Mouse (Mus musculus): ENCODE data around the gene Aip. TPM values are rescaled to one million over a fixed set of nuclear protein-coding genes. Genes with fewer than 3 reads are reported as not detected.

The Aip gene
- total and polyA plus RNA-seq, 3 experiments, result 22.3 to 86.6 (median 39.9) TPM

GRCm38 (mm10) chr19:4145936-4146335, 20.3 kb upstream of the Aip start:
- no peak for DNase-seq (ENCODE audit: low spot score)
- ATAC-seq (ENCODE audit: extremely low read depth, insufficient number of reproducible peaks, low FRiP score, poor library complexity, severe bottlenecking), result no peak
- Histone ChIP-seq H3K9me3 (replicated peaks) (no peaks in the 10 kb centered on the region), H3K36me3 (replicated peaks) (peaks cover 19% of the 10 kb centered on the region), H3K4me1 (ENCODE audit: insufficient read depth, low read depth, low read length) (peaks cover 42% of the 10 kb centered on the region), H3K4me3 (ENCODE audit: low read depth, low read length) (no peak overlapping the region), H3K27me3 (ENCODE audit: insufficient read depth, low read length) (peaks cover 27% of the 10 kb centered on the region)
- TF ChIP-seq GATA1 (IDR thresholded peaks at IDR 0.05; ENCODE audit: borderline replicate concordance, low read length), result no peak
- no peak for TF ChIP-seq TAL1 (conservative IDR thresholded peaks at IDR 0.05; ENCODE audit: low read depth, low read length)
- no peak for TF ChIP-seq CTCF (IDR thresholded peaks at IDR 0.05; ENCODE audit: low read depth, low read length)
- TF ChIP-seq GATA2 (IDR thresholded peaks at IDR 0.05; ENCODE audit: borderline replicate concordance, low read depth, low read length), result no peak
- TF ChIP-seq POLR2AphosphoS5 (IDR thresholded peaks at IDR 0.05; ENCODE audit: insufficient replicate concordance, low read depth, low read length), result no peak

GRCm38 (mm10) chr19:4144550-4145498, 19.2 kb upstream of the Aip start:
- TF ChIP-seq TAL1 (conservative IDR thresholded peaks at IDR 0.05; ENCODE audit: low read depth, low read length) (no peak), POLR2AphosphoS5 (IDR thresholded peaks at IDR 0.05; ENCODE audit: insufficient replicate concordance, low read depth, low read length) (no peak)
- no peak overlapping the region for H3K4me3 ChIP-seq (ENCODE audit: low read depth, low read length)
- peaks cover 8% of the 10 kb centered on the region for H3K36me3 ChIP-seq (replicated peaks)
- H3K9me3 ChIP-seq (replicated peaks), result no peaks in the 10 kb centered on the region
- no peak for ATAC-seq (ENCODE audit: extremely low read depth, insufficient number of reproducible peaks, low FRiP score, poor library complexity, severe bottlenecking)
- H3K4me1 ChIP-seq (ENCODE audit: insufficient read depth, low read depth, low read length), result peaks cover 30% of the 10 kb centered on the region
- peaks cover 38% of the 10 kb centered on the region for H3K27me3 ChIP-seq (ENCODE audit: insufficient read depth, low read length)
- no peak for DNase-seq (ENCODE audit: low spot score)

- no peak for DNase-seq (ENCODE audit: low spot score)
- Histone ChIP-seq H3K4me3 (ENCODE audit: low read depth, low read length) (no peak within 1 kb of the TSS), H3K9me3 (replicated peaks) (no peaks in the 10 kb centered on the region), H3K27me3 (ENCODE audit: insufficient read depth, low read length) (peaks cover 46% of the 10 kb centered on the region), H3K4me1 (ENCODE audit: insufficient read depth, low read depth, low read length) (peaks cover 20% of the 10 kb centered on the region), H3K36me3 (replicated peaks) (no peaks in the 10 kb centered on the region)
- no peak for ATAC-seq (ENCODE audit: extremely low read depth, insufficient number of reproducible peaks, low FRiP score, poor library complexity, severe bottlenecking)
- TF ChIP-seq GATA2 (IDR thresholded peaks at IDR 0.05; ENCODE audit: borderline replicate concordance, low read depth, low read length) (no peak), GATA1 (IDR thresholded peaks at IDR 0.05; ENCODE audit: borderline replicate concordance, low read length) (no peak), CTCF (IDR thresholded peaks at IDR 0.05; ENCODE audit: low read depth, low read length) (no peak), POLR2AphosphoS5 (IDR thresholded peaks at IDR 0.05; ENCODE audit: insufficient replicate concordance, low read depth, low read length) (no peak), TAL1 (conservative IDR thresholded peaks at IDR 0.05; ENCODE audit: low read depth, low read length) (no peak)
These were observed 18.2 kb upstream of the Aip start, which contains the start of gene Cabp4 for GRCm38 (mm10) chr19:4143759-4144268. Gene Cabp4, minus strand, starts transcription at chr19:4144033.

GRCm38 (mm10) chr19:4142416-4143173, 16.9 kb upstream of the Aip start:
- ATAC-seq (ENCODE audit: extremely low read depth, insufficient number of reproducible peaks, low FRiP score, poor library complexity, severe bottlenecking), result no peak
- no peaks in the 10 kb centered on the region for H3K9me3 ChIP-seq (replicated peaks)
- H3K4me3 ChIP-seq (ENCODE audit: low read depth, low read length), result 0 out of 2 replicates have a peak overlapping the region, but pooled peaks have one; percentile 5
- H3K4me1 ChIP-seq (ENCODE audit: insufficient read depth, low read depth, low read length), result peaks cover 15% of the 10 kb centered on the region
- peaks cover 52% of the 10 kb centered on the region for H3K27me3 ChIP-seq (ENCODE audit: insufficient read depth, low read length)
- no peak for DNase-seq (ENCODE audit: low spot score)
- no peaks in the 10 kb centered on the region for H3K36me3 ChIP-seq (replicated peaks)
- TF ChIP-seq GATA2 (IDR thresholded peaks at IDR 0.05; ENCODE audit: borderline replicate concordance, low read depth, low read length), result no peak

- Histone ChIP-seq H3K4me3 (ENCODE audit: low read depth, low read length) (no peak overlapping the region), H3K9me3 (replicated peaks) (no peaks in the 10 kb centered on the region), H3K27me3 (ENCODE audit: insufficient read depth, low read length) (peaks cover 59% of the 10 kb centered on the region), H3K4me1 (ENCODE audit: insufficient read depth, low read depth, low read length) (peaks cover 18% of the 10 kb centered on the region), H3K36me3 (replicated peaks) (no peaks in the 10 kb centered on the region)
- ATAC-seq (ENCODE audit: extremely low read depth, insufficient number of reproducible peaks, low FRiP score, poor library complexity, severe bottlenecking) (no peak), DNase-seq (ENCODE audit: low spot score) (no peak)
- no peak for TF ChIP-seq GATA2 (IDR thresholded peaks at IDR 0.05; ENCODE audit: borderline replicate concordance, low read depth, low read length)
- TF ChIP-seq CTCF (IDR thresholded peaks at IDR 0.05; ENCODE audit: low read depth, low read length), result no peak
- no peak for TF ChIP-seq TAL1 (conservative IDR thresholded peaks at IDR 0.05; ENCODE audit: low read depth, low read length)
- TF ChIP-seq POLR2AphosphoS5 (IDR thresholded peaks at IDR 0.05; ENCODE audit: insufficient replicate concordance, low read depth, low read length), result no peak
- TF ChIP-seq GATA1 (IDR thresholded peaks at IDR 0.05; ENCODE audit: borderline replicate concordance, low read length), result no peak
These were observed 14.5 kb upstream of the Aip start for GRCm38 (mm10) chr19:4140147-4140546.

- Histone ChIP-seq H3K27me3 (ENCODE audit: insufficient read depth, low read length) (peaks cover 59% of the 10 kb centered on the region), H3K36me3 (replicated peaks) (no peaks in the 10 kb centered on the region), H3K9me3 (replicated peaks) (no peaks in the 10 kb centered on the region), H3K4me3 (ENCODE audit: low read depth, low read length) (no peak within 1 kb of the TSS), H3K4me1 (ENCODE audit: insufficient read depth, low read depth, low read length) (peaks cover 16% of the 10 kb centered on the region)
- no peak for ATAC-seq (ENCODE audit: extremely low read depth, insufficient number of reproducible peaks, low FRiP score, poor library complexity, severe bottlenecking)
- TF ChIP-seq GATA2 (IDR thresholded peaks at IDR 0.05; ENCODE audit: borderline replicate concordance, low read depth, low read length) (no peak), GATA1 (IDR thresholded peaks at IDR 0.05; ENCODE audit: borderline replicate concordance, low read length) (no peak), POLR2AphosphoS5 (IDR thresholded peaks at IDR 0.05; ENCODE audit: insufficient replicate concordance, low read depth, low read length) (no peak), CTCF (IDR thresholded peaks at IDR 0.05; ENCODE audit: low read depth, low read length) (no peak), TAL1 (conservative IDR thresholded peaks at IDR 0.05; ENCODE audit: low read depth, low read length) (no peak)
- no peak for DNase-seq (ENCODE audit: low spot score)
These were observed 13.8 kb upstream of the Aip start, which contains the start of gene Gpr152 for GRCm38 (mm10) chr19:4139446-4139845. Gene Gpr152, plus strand, starts transcription at chr19:4139787.
